Mouse (Mus musculus) lung, adult 18-20 months (tissue): ENCODE results near the gene Sdhd.

Source experiments
- DNase-seq, 2 experiments: peaks; one replicate each; pipeline ENCODE4 v3.0.0; 2022; ENCODE audit warnings: mixed read lengths in 2 of 2

Sdhd gene

DNA sequence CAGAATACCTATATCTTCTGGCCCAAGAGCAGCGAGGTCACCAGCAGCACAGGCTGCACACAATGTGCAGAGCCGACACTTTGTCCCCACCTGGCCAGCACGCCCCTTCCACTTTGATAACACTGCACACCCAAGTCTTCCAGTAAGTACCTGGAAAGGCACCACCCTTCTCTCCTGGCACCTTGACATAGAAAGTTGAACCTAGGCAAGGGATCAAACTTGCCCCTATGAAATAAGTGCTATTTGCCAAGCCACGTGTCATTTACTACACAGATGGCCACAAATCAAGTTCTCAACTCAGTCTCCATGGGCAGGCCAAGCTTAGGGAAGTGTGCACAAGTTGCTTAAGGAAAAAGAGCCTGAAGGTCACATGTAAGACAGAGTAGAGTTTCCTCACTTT lies 16.7 kb downstream of the Sdhd start:
- DNase-seq = no peak

- DNase-seq = no peak
Measured at GRCm38 (mm10) chr9:50585145-50585818, 18.3 kb downstream of the Sdhd start.

DNA sequence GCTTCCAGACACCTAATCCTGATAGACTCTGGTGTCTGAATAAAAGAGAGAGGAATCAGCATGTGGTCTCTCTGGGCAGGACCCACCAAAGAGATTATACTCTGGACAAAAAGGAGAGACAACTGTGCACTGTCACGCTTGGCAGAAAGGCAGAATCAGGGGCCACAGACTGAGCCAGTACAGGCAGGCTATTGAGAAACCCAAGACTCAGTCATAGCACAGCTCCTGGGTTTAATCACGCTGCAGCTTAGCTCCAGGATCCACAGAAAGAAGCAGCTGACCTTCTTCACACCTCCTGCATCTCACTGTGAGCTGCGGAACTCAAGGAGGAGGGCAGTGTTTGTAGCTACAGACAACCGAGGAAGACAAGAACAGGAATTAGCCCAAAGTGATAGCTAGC lies 23.2 kb downstream of the Sdhd start:
- DNase-seq = no peak

- peak in 1 of 2 experiments; percentile 14 for DNase-seq
Measured at GRCm38 (mm10) chr9:50569599-50570525, 33.8 kb downstream of the Sdhd start.

GRCm38 (mm10) chr9:50567881-50568280 lies 35.7 kb downstream of the Sdhd start:
- no peak for DNase-seq

GRCm38 (mm10) chr9:50567372-50567771 lies 36.2 kb downstream of the Sdhd start:
- DNase-seq = no peak

- DNase-seq = no peak
Measured at GRCm38 (mm10) chr9:50565940-50566339, 37.7 kb downstream of the Sdhd start.

DNA sequence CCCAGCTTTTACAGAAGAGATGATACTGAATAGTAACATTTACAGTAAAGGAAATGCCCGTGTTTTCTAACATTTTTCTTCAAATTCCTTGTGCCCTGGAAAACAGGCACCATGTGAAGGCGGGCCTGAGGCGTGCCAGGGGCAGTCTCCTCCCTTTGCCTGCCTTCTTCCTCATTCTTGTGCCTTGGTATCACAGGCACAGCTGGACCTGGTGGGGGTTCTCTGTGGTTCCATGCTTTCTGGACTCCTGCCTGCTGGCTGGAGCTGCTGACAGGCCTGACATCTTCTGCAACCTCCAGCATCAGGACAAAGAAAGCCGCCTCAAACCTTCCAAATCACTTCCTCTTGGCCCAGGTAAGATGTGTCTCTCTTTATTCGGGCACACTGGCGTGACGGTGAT lies 38.4 kb downstream of the Sdhd start:
- peak; percentile 50 to 53 for DNase-seq

DNA sequence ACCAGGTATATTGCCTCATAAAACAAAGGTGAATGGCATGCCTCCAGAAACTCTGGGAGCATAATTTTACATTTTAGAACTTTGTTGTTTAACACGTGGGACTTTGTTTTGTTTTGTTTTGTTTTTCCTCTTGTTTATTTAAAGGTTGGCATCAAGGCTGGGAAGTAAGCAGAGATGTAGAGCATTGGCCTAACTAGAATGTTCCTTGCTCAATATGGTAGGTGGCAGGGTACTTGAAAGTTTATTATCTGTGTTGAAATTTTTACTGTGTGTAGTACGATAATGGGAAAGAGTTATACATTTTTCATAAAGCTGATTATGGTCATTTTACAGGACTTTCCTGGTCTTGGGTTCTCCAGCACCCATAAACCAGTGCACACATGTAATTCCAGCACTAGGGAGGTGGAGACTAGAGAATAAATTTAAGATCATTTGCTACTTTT lies 41.7 kb downstream of the Sdhd start:
- no peak for DNase-seq

GRCm38 (mm10) chr9:50561145-50561917 lies 42.3 kb downstream of the Sdhd start, which contains the start of gene Tex12:
Tex12 (minus strand) TSS chr9:50561325.
- no peak for DNase-seq

DNA sequence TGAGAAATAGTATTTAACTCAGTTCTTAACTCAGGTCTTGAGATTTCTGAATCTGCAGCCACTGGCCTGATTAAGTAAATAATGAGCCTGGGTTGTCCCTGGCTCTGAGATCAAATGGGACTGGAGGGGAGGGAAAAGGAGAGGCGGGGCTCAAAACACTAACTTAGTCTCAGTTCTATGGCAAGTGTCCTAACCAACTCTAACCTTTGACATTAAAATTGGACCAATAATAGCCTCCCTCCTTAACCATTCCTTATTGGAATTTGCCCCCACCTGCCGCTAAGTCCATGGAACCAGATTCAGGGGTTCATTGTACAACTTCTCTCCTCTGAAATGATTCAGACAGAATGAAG lies 48.5 kb downstream of the Sdhd start, which contains the start of gene Bco2:
Gene Bco2 (minus strand): TSS at position 88 of the 353 bp plus-strand sequence.
- DNase-seq = no peak

DNA sequence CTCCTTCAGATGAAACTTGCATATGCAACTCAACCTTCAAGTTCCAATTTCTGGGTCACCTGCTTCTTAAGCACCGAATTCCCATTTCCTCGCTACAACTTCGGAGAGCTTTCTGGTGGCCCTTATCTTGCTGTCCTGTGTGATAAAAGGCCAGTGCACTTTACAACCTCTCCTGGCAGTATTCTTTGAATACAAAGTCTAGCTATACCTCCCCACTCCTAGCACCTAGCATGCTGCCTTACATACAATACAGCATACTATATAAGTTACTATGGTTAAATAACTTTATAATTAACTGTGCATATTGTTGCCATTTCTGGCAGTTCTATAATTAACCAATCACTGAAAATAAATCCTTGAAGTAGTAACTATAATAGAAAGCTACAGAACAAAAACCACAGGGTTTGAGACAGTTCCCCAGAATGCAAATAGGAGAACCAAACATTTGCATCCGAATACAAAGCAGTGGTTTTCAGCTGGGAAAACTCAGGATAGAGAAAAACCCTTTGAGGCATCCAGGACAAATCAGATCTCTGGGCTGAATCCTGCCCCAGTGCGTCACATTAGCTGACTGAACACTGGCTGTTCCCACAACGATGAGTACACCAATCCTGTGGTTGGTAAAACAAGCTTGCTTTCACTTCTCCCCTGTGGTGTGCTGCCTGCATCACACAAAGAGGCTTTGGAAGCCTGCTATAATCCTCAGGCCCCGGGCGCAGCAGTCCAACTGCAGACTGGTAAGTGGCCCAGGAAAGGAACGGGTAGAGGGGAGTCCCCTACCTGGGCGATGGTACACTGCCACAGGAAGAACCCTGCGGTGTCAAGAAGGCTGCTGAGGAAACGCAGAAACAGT lies 49.1 kb downstream of the Sdhd start, which contains the start of gene Il18:
Gene Il18 (plus strand): TSS at position 587 of the 853 bp plus-strand sequence.
- peak; percentile 47 to 63 for DNase-seq

DNA sequence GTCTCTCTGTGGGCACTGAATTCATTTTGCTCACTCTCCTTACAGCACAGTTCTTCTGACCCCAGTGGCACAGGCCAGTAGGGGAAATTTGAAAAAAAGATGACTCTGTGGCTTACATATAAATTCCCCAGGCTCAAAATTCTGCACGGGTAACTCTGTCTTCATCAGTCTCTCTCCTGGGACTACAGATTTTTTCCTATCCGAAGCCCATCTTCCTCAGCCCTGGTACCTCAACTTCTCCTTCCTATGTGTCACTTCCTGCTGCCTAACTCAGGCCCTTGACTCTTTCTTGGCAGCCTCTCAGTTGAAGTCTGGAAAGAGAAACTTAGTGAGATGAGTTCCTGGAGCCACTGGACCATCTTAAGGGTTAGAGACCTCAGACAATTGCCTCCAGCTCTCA lies 50.1 kb downstream of the Sdhd start:
- DNase-seq = no peak

- DNase-seq = no peak
Measured at GRCm38 (mm10) chr9:50552206-50552605, 51.4 kb downstream of the Sdhd start.

- DNase-seq = no peak
Measured at GRCm38 (mm10) chr9:50548936-50549335, 54.7 kb downstream of the Sdhd start.

GRCm38 (mm10) chr9:50547859-50548478 lies 55.6 kb downstream of the Sdhd start:
- DNase-seq = no peak
